9 mouse cellular contexts compared by ENCODE assay signal in genomic region chr17:56365791-56366673, GRCm38 (mm10). TPM values are rescaled to one million over a fixed set of nuclear protein-coding genes. Genes with fewer than 3 reads are reported as not detected.
DNase-seq lines count a peak whose midpoint lies in the region; ATAC-seq lines count a peak whose summit lies in the region.
"Had no signal": no experiment of that assay in that cellular context is flagged by ENCODE, and none has a peak within 500 bp of the region (broad histone marks: within the 10 kb centered on the region; RNA-seq: fewer than 3 reads in every experiment).

No protein-coding gene starts in this region.

- DNase-seq in kidney, postnatal 14 days: peak; percentile 28
- no peak for DNase-seq in kidney, adult 18-20 months
- no peak for DNase-seq in left cerebral cortex, postnatal 25 days (ENCODE audit: low spot score in 2 of 2)
- DNase-seq in frontal cortex, postnatal 36 days (ENCODE audit: low spot score in 2 of 2): no peak
- DNase-seq: heart, postnatal 14 days had no signal

- H3K36me3 ChIP-seq in forebrain, embryonic 12.5 days (replicated peaks): peaks cover 66% of the 10 kb centered on the region
- H3K36me3 ChIP-seq in hindbrain, embryonic 12.5 days: peaks cover 53% of the 10 kb centered on the region
- peaks cover 4% of the 10 kb centered on the region; the same call in 1 of the 2 replicates for H3K36me3 ChIP-seq in midbrain, embryonic 15.5 days (replicated peaks)

- no peaks in the 10 kb centered on the region for H3K9me3 ChIP-seq in forebrain, embryonic 12.5 days
- no peaks in the 10 kb centered on the region for H3K9me3 ChIP-seq in hindbrain, embryonic 12.5 days (replicated peaks)
- no peaks in the 10 kb centered on the region for H3K9me3 ChIP-seq in midbrain, embryonic 15.5 days

- no peak overlapping the region for H3K4me2 ChIP-seq in forebrain, embryonic 12.5 days
- H3K4me2 ChIP-seq in hindbrain, embryonic 12.5 days (replicated peaks): no peak overlapping the region
- no peak overlapping the region for H3K4me2 ChIP-seq in midbrain, embryonic 15.5 days

- peaks cover 22% of the 10 kb centered on the region for H3K4me1 ChIP-seq in forebrain, embryonic 12.5 days
- H3K4me1 ChIP-seq in hindbrain, embryonic 12.5 days: peaks cover 39% of the 10 kb centered on the region
- peaks cover 22% of the 10 kb centered on the region for H3K4me1 ChIP-seq in midbrain, embryonic 15.5 days

- whole genome bisulfite sequencing in forebrain, embryonic 12.5 days: 71% methylated on average over 7 of the region's 7 CpGs
- 54% methylated on average over 7 of the region's 7 CpGs for WGBS in hindbrain, embryonic 12.5 days
- WGBS in midbrain, embryonic 15.5 days: 66% methylated on average over 7 of the region's 7 CpGs

- no peak overlapping the region for H3K4me3 ChIP-seq in forebrain, embryonic 12.5 days (replicated peaks)
- no peak overlapping the region for H3K4me3 ChIP-seq in hindbrain, embryonic 12.5 days
- H3K4me3 ChIP-seq in midbrain, embryonic 15.5 days: no peak overlapping the region

- ATAC-seq in forebrain, embryonic 12.5 days (ENCODE audit: low FRiP score): no peak
- ATAC-seq in hindbrain, embryonic 12.5 days (ENCODE audit: low FRiP score): peak; percentile 53
- 0 out of 2 replicates have a peak, but pooled peaks have one; percentile 30 for ATAC-seq in midbrain, embryonic 15.5 days (replicated peaks)
- no peak for ATAC-seq in megakaryocyte-erythroid progenitor cell, adult 5-6 weeks (replicated peaks; ENCODE audit: low FRiP score, low TSS enrichment, poor library complexity, severe bottlenecking)

- no peaks in the 10 kb centered on the region for H3K27me3 ChIP-seq in forebrain, embryonic 12.5 days
- no peaks in the 10 kb centered on the region for H3K27me3 ChIP-seq in hindbrain, embryonic 12.5 days
- H3K27me3 ChIP-seq in midbrain, embryonic 15.5 days (replicated peaks): no peaks in the 10 kb centered on the region

- peak overlapping the region; percentile 59 for H3K27ac ChIP-seq in forebrain, embryonic 12.5 days
- peak overlapping the region; percentile 74 for H3K27ac ChIP-seq in hindbrain, embryonic 12.5 days
- H3K27ac ChIP-seq in midbrain, embryonic 15.5 days: peak overlapping the region; percentile 66

- no peak overlapping the region for H3K9ac ChIP-seq in forebrain, embryonic 12.5 days
- no peak overlapping the region for H3K9ac ChIP-seq in hindbrain, embryonic 12.5 days
- no peak overlapping the region for H3K9ac ChIP-seq in midbrain, embryonic 15.5 days

- intact Hi-C loops in left cerebral cortex, postnatal 25 days (cut with DNase I): no loop called here

RNA-seq across cellular contexts. Expression of gene Kdm4b, which starts 40.2 kb away (rescaled TPM):
- polyA plus RNA-seq in forebrain, embryonic 12.5 days (2016; fragmentation: Nextera tagmentation; extraction: Ambion mirVana): 61.6 and 63.4 TPM in 2 replicates
- polyA plus RNA-seq in hindbrain, embryonic 12.5 days (2016; fragmentation: Nextera tagmentation; extraction: Ambion mirVana): 75.3 and 86.9 TPM in 2 replicates
- 86.3 and 86.6 TPM in 2 replicates for polyA plus RNA-seq in midbrain, embryonic 15.5 days (2015; fragmentation: Nextera tagmentation; extraction: Ambion mirVana)
- 16.0 and 17.3 TPM in 2 replicates for total RNA-seq in megakaryocyte-erythroid progenitor cell, adult 5-6 weeks (2014; fragmentation: Nextera tagmentation)
- total RNA-seq in megakaryocyte-erythroid progenitor cell, adult 5-6 weeks (2017): 11.0 and 14.3 TPM in 2 replicates
- total RNA-seq in left cerebral cortex, postnatal 25 days (2021): 10 to 100 TPM; 70.0 to 74.4 TPM

Comparison
In these comparisons a context has a peak if more than half of its experiments do, and no peak if none do; other contexts are left out.
1. ATAC-seq: peak in hindbrain, embryonic 12.5 days (single experiment) and midbrain, embryonic 15.5 days (single experiment); none in forebrain, embryonic 12.5 days (single experiment) and megakaryocyte-erythroid progenitor cell, adult 5-6 weeks (single experiment).
2. Peak in every context shown above with its lines, with median percentiles within 50 percentile points of each other: H3K27ac ChIP-seq.